Mouse (Mus musculus) G1E (cell line): ENCODE data around the gene Cradd.

Experiments used
- CTCF ChIP-seq: IDR thresholded peaks from 2 replicates; pipeline ENCODE4 v1.5.1; 2012; ENCODE audit warnings: low read depth, low read length, inconsistent platforms, mixed read lengths
- GATA1 ChIP-seq: IDR thresholded peaks from 2 replicates; pipeline ENCODE4 v1.6.1; 2012; ENCODE audit warnings: borderline replicate concordance, low read length, inconsistent platforms, mixed read lengths
- GATA2 ChIP-seq: IDR thresholded peaks from 2 replicates; pipeline ENCODE4 v1.6.1; 2012; ENCODE audit warnings: low read depth, low read length, inconsistent platforms, borderline replicate concordance
- POLR2AphosphoS5 ChIP-seq: IDR thresholded peaks from 2 replicates; pipeline ENCODE4 v1.6.1; 2012; ENCODE audit warnings: low read depth, low read length, inconsistent platforms; ENCODE audit not compliant: insufficient replicate concordance
- TAL1 ChIP-seq: conservative IDR thresholded peaks from 2 replicates; pipeline ENCODE4 v1.6.1; 2012; ENCODE audit warnings: low read depth, low read length, inconsistent platforms, mixed read lengths

DNA sequence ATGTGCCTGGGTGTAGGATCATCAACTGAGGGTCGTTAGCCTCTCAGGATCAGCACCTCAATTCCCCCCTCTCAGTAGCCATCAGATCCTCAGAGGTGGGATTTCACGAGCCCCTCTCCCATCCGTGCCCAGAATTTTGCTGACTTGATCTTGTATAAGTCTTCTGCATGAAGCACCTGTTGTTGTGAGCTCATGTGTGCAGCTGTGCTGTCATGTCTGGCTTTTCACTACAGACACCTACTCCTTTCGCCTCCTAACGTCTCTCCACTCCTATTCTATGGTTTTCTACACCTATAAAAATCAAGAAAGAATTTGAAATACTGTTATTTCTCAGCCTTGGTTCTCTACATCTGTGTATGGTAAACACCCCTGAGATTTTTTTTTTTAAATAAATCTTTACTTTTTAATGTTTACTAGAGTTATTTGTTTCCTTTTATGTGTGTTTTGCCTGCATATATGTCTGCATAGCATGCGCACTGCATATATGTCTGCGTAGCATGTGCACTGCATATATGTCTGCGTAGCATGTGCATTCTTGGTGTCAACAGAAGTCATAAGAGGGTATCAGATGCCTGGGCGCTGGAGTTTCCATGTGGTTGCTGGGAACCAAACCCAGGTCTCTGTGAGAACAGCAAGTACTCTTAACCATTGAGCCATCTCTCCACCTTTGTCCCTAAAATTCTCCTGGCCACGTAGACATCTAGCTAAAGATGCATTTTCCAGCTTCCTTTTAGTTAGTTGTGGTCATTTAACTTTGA lies 19.1 kb upstream of the Cradd start:
- TF ChIP-seq CTCF (no peak), TAL1 (no peak), GATA1 (no peak), POLR2AphosphoS5 (no peak), GATA2 (no peak)
